Mouse (Mus musculus) CH12.LX (cell line): ENCODE results near the gene Gm44973.
A peak's percentile ranks its signal among the peaks of the same experiment; 100 is the strongest.

Experiments used
- CTCF ChIP-seq, 2 experiments: IDR thresholded peaks in 1 of 2; conservative IDR thresholded peaks in 1 of 2; 2 replicates each; pipeline ENCODE4 v1.5.1; 2011 to 2012; ENCODE audit warnings: low read depth in 2 of 2, low read length in 2 of 2, improper control_type of control experiment in 1 of 2, inconsistent platforms in 1 of 2, mild to moderate bottlenecking in 1 of 2, moderate library complexity in 1 of 2
- ELF1 ChIP-seq: IDR thresholded peaks from 2 replicates; pipeline ENCODE4 v1.6.1; 2014; ENCODE audit warnings: low read depth, mild to moderate bottlenecking, inconsistent platforms, low read length, improper control_type of control experiment
- MAFK ChIP-seq: IDR thresholded peaks from 2 replicates; pipeline ENCODE4 v1.6.1; 2011; ENCODE audit warnings: low read length, improper control_type of control experiment; ENCODE audit not compliant: insufficient replicate concordance
- MYC ChIP-seq: IDR thresholded peaks from 2 replicates; pipeline ENCODE4 v1.6.1; 2011; ENCODE audit warnings: low read depth, mild to moderate bottlenecking, improper control_type of control experiment, low read length
- NELFE ChIP-seq: IDR thresholded peaks from 2 replicates; pipeline ENCODE4 v1.6.1; 2011; ENCODE audit warnings: low read depth, low read length, improper control_type of control experiment
- POLR2A ChIP-seq: IDR thresholded peaks from 2 replicates; pipeline ENCODE4 v1.6.1; 2011; ENCODE audit warnings: low read depth, mild to moderate bottlenecking, improper control_type of control experiment, low read length
- RCOR1 ChIP-seq: conservative IDR thresholded peaks from 2 replicates; pipeline ENCODE4 v1.6.1; 2012; ENCODE audit warnings: low read depth, mild to moderate bottlenecking, inconsistent platforms, low read length, improper control_type of control experiment
- SIN3A ChIP-seq: IDR thresholded peaks from 2 replicates; pipeline ENCODE4 v1.6.1; 2012; ENCODE audit warnings: low read length, improper control_type of control experiment, inconsistent platforms
- SMC3 ChIP-seq: IDR thresholded peaks from 2 replicates; pipeline ENCODE4 v1.6.1; 2011; ENCODE audit warnings: low read depth, low read length, improper control_type of control experiment
- TCF12 ChIP-seq: IDR thresholded peaks from 2 replicates; pipeline ENCODE4 v1.6.1; 2014; ENCODE audit warnings: low read depth, mild to moderate bottlenecking, inconsistent platforms, low read length, improper control_type of control experiment
- USF1 ChIP-seq: IDR thresholded peaks from 2 replicates; pipeline ENCODE4 v1.6.1; 2014; ENCODE audit warnings: low read depth, mild to moderate bottlenecking, inconsistent platforms, low read length, improper control_type of control experiment
- ZNF384 ChIP-seq: IDR thresholded peaks from 2 replicates; pipeline ENCODE4 v1.6.1; 2012; ENCODE audit warnings: low read depth, low read length, improper control_type of control experiment, inconsistent platforms

DNA sequence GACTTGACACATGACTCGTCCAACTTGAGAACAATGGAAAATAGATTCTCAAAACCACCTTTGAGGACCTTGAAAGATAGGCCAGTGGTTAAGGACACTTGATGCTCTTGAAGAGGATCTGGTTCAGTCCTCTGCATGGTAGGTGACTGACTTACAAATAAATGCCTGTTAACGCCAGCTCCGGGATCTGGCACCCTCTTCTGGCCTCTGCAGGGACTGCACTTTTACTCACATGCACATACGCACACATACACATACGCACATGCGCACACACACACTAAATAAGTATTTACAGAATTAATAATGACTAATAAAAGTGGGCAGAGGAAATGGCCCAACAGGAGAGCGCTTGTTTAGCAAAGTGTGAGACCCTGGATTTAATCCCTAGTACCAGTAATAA is 38.5 kb upstream of the Gm44973 start:
- no peak for TF ChIP-seq MYC
- no peak for TF ChIP-seq SIN3A
- no peak for TF ChIP-seq NELFE
- TF ChIP-seq CTCF (conservative IDR thresholded peaks at IDR 0.05 in 1 of 2, IDR thresholded peaks at IDR 0.05 in 1 of 2; ENCODE audit: low read depth in 2 of 2, low read length in 2 of 2): peak in 1 of 2 experiments; percentile 42; a peak in 2 of 4 replicates
- no peak for TF ChIP-seq MAFK
- TF ChIP-seq RCOR1: no peak
- TF ChIP-seq POLR2A: no peak
- TF ChIP-seq SMC3: no peak
- no peak for TF ChIP-seq ELF1
- no peak for TF ChIP-seq USF1
- TF ChIP-seq ZNF384: no peak
- TF ChIP-seq TCF12: no peak
